Mouse (Mus musculus) liver, embryonic 11.5 days (tissue): ENCODE results near the gene Rpe. TPM values are rescaled to one million over a fixed set of nuclear protein-coding genes. Genes with fewer than 3 reads are reported as not detected.
"Not testable (repeated sequence)": the region's sequence is repeated elsewhere in the genome, so short reads cannot be mapped to it uniquely, and the experiment has no call there.

Experiments
- ATAC-seq: fragments of 200-750 bp; cut with Nextera tagmentation; replicated peaks from 2 replicates; pipeline ENCODE4 v1.8.0; 2017; ENCODE audit warnings: moderate number of reproducible peaks, mild to moderate bottlenecking, moderate TSS enrichment, moderate library complexity; ENCODE audit not compliant: low FRiP score
- DNase-seq: peaks from one replicate; pipeline ENCODE4 v3.0.0-alpha.2; 2017; ENCODE audit warnings: low spot score
- H3K27ac ChIP-seq: fragments of 300-500 bp; sonication (generic); 2 replicates; pipeline ENCODE4 v1.5.1; 2014; ENCODE audit warnings: mild to moderate bottlenecking, low read depth, low read length, control low read depth
- H3K27me3 ChIP-seq: fragments of 300-500 bp; sonication (generic); replicated peaks from 2 replicates; pipeline ENCODE4 v1.6.1; 2014; ENCODE audit warnings: low read length, mixed read lengths; ENCODE audit not compliant: control insufficient read depth, insufficient read depth
- H3K36me3 ChIP-seq: fragments of 300-500 bp; sonication (generic); 2 replicates; pipeline ENCODE4 v1.6.1; 2014; ENCODE audit warnings: mild to moderate bottlenecking, low read length, moderate library complexity, mixed read lengths; ENCODE audit not compliant: control insufficient read depth, insufficient read depth
- H3K4me1 ChIP-seq: fragments of 300-500 bp; sonication (generic); replicated peaks from 2 replicates; pipeline ENCODE4 v1.6.1; 2014; ENCODE audit warnings: low read length, mixed read lengths; ENCODE audit not compliant: control insufficient read depth, insufficient read depth
- H3K4me2 ChIP-seq: fragments of 300-500 bp; sonication (generic); 2 replicates; pipeline ENCODE4 v1.6.1; 2014; ENCODE audit warnings: mild to moderate bottlenecking, control low read depth, moderate library complexity
- H3K4me3 ChIP-seq: fragments of 300-500 bp; sonication (generic); 2 replicates; pipeline ENCODE4 v1.5.1; 2014; ENCODE audit warnings: low read depth, low read length, control low read depth
- H3K9ac ChIP-seq: fragments of 300-500 bp; sonication (generic); 2 replicates; pipeline ENCODE4 v1.6.1; 2014; ENCODE audit warnings: low read depth, low read length, control low read depth
- H3K9me3 ChIP-seq: fragments of 300-500 bp; sonication (generic); 2 replicates; pipeline ENCODE4 v1.6.1; 2016; ENCODE audit warnings: low read length, inconsistent platforms, mixed read lengths; ENCODE audit not compliant: control insufficient read depth
- WGBS: fragments of 180-500 bp; shearing (Covaris S2); extraction: QIAGEN DNeasy Blood & Tissue Kit; methylation state at CpG from one replicate; pipeline ENCODE4 v1.1.7; 2014; 5-methylcytosine and 5-hydroxymethylcytosine counted together
- polyA plus RNA-seq: library from polyadenylated mRNA; unstranded; fragments of >200 nt; fragmentation: Nextera tagmentation; extraction: Ambion mirVana; gene quantifications from 2 replicates; pipeline ENCODE4 v1.2.1, GENCODE M21; 2014

Gene Rpe
- polyA plus RNA-seq, 1 experiment from 2014 or later = 47.6 TPM

- DNase-seq = no peak
Measured at GRCm38 (mm10) chr1:66692308-66692707, 8.3 kb upstream of the Rpe start.

GRCm38 (mm10) chr1:66692780-66693392, 7.7 kb upstream of the Rpe start:
- Histone ChIP-seq H3K27ac (no peak overlapping the region), H3K36me3 (no peaks in the 10 kb centered on the region), H3K9me3 (no peaks in the 10 kb centered on the region), H3K4me1 (no peaks in the 10 kb centered on the region), H3K4me3 (no peak overlapping the region), H3K9ac (no peak overlapping the region), H3K27me3 (no peaks in the 10 kb centered on the region), H3K4me2 (no peak overlapping the region)
- ATAC-seq (no peak), DNase-seq (no peak)
- WGBS = 84% methylated on average over 8 of the region's 8 CpGs

More at GRCm38 (mm10) chr1:66692308-66692707, 8.3 kb upstream of the Rpe start:
- H3K9me3 ChIP-seq = no peaks in the 10 kb centered on the region
- H3K4me2 ChIP-seq = no peak overlapping the region
- H3K4me1 ChIP-seq = no peaks in the 10 kb centered on the region
- no peaks in the 10 kb centered on the region for H3K36me3 ChIP-seq
- no peak overlapping the region for H3K4me3 ChIP-seq
- WGBS = 76% methylated on average over 1 of the region's 1 CpGs
- no peak overlapping the region for H3K27ac ChIP-seq
- no peak for ATAC-seq
- H3K27me3 ChIP-seq = no peaks in the 10 kb centered on the region
- no peak overlapping the region for H3K9ac ChIP-seq

GRCm38 (mm10) chr1:66694266-66694665, 6.4 kb upstream of the Rpe start:
- Histone ChIP-seq H3K9ac (no peak overlapping the region), H3K4me3 (no peak overlapping the region), H3K4me2 (no peak overlapping the region), H3K27ac (no peak overlapping the region), H3K27me3 (no peaks in the 10 kb centered on the region), H3K36me3 (no peaks in the 10 kb centered on the region), H3K9me3 (no peaks in the 10 kb centered on the region), H3K4me1 (no peaks in the 10 kb centered on the region)
- DNase-seq (no peak), ATAC-seq (no peak)
- 48% methylated on average over 5 of the region's 5 CpGs for WGBS

GRCm38 (mm10) chr1:66695296-66695695, 5.3 kb upstream of the Rpe start:
- no peak overlapping the region for H3K27ac ChIP-seq
- no peaks in the 10 kb centered on the region for H3K9me3 ChIP-seq
- no peak overlapping the region for H3K4me3 ChIP-seq
- no peaks in the 10 kb centered on the region for H3K27me3 ChIP-seq
- no peak for DNase-seq
- no peaks in the 10 kb centered on the region for H3K36me3 ChIP-seq
- no peak overlapping the region for H3K4me2 ChIP-seq
- H3K4me1 ChIP-seq = no peaks in the 10 kb centered on the region
- 71% methylated on average over 7 of the region's 7 CpGs for WGBS
- no peak for ATAC-seq
- no peak overlapping the region for H3K9ac ChIP-seq

- not testable (repeated sequence) for ATAC-seq, H3K4me2 ChIP-seq, H3K27me3 ChIP-seq, H3K4me3 ChIP-seq, H3K36me3 ChIP-seq, H3K9ac ChIP-seq, DNase-seq, H3K27ac ChIP-seq, H3K9me3 ChIP-seq
- H3K4me1 ChIP-seq = peaks cover 16% of the 10 kb centered on the region
- WGBS = 87% methylated on average over 10 of the region's 10 CpGs
Measured at GRCm38 (mm10) chr1:66699630-66700029, 1.0 kb upstream of the Rpe start.

- 47% methylated on average over 5 of the region's 5 CpGs for WGBS
- ATAC-seq = peak; percentile 8
- peak overlapping the region; percentile 76 for H3K4me3 ChIP-seq
Measured at GRCm38 (mm10) chr1:66700149-66700692, 410 bp upstream of the Rpe start.

GRCm38 (mm10) chr1:66701576-66701940, 927 bp downstream of the Rpe start:
- Histone ChIP-seq H3K4me1 (peaks cover 16% of the 10 kb centered on the region), H3K9me3 (no peaks in the 10 kb centered on the region), H3K36me3 (no peaks in the 10 kb centered on the region; the same call in none of the 2 replicates), H3K4me2 (peak overlapping the region; percentile 73), H3K27me3 (no peaks in the 10 kb centered on the region), H3K27ac (no peak overlapping the region), H3K9ac (peak overlapping the region; percentile 80), H3K4me3 (peak overlapping the region; percentile 76)
- ATAC-seq = no peak
- DNase-seq = no peak
- 17% methylated on average over 2 of the region's 2 CpGs for WGBS

More at GRCm38 (mm10) chr1:66700149-66700692, 410 bp upstream of the Rpe start:
- DNase-seq = no peak
- Histone ChIP-seq H3K4me1 (peaks cover 16% of the 10 kb centered on the region), H3K9me3 (no peaks in the 10 kb centered on the region), H3K9ac (no peak overlapping the region), H3K4me2 (peak overlapping the region; percentile 73), H3K27ac (no peak overlapping the region), H3K36me3 (no peaks in the 10 kb centered on the region), H3K27me3 (no peaks in the 10 kb centered on the region)

- Histone ChIP-seq H3K9ac (no peak overlapping the region), H3K4me3 (peak overlapping the region; percentile 12; the same call in 1 of the 2 replicates), H3K27me3 (no peaks in the 10 kb centered on the region), H3K27ac (no peak overlapping the region), H3K4me1 (peaks cover 16% of the 10 kb centered on the region), H3K4me2 (peak overlapping the region; percentile 73), H3K36me3 (peaks cover 5% of the 10 kb centered on the region), H3K9me3 (no peaks in the 10 kb centered on the region)
- 56% methylated on average over 4 of the region's 4 CpGs for WGBS
- DNase-seq (no peak), ATAC-seq (no peak; the same call in 1 of the 2 replicates)
Measured at GRCm38 (mm10) chr1:66702623-66703345, 2.2 kb downstream of the Rpe start.
